Mouse (Mus musculus) neural tube, embryonic 11.5 days (tissue): ENCODE data around the gene Cyth1. TPM values are rescaled to one million over a fixed set of nuclear protein-coding genes. Genes with fewer than 3 reads are reported as not detected.

Experiments
- ATAC-seq: fragments of 200-750 bp; cut with Nextera tagmentation; 2 replicates; pipeline ENCODE4 v1.8.0; 2017; ENCODE audit warnings: moderate number of reproducible peaks, mild to moderate bottlenecking, moderate TSS enrichment, moderate library complexity; ENCODE audit not compliant: insufficient read depth, low FRiP score, low TSS enrichment
- DNase-seq: peaks from one replicate; pipeline ENCODE4 v3.0.0-alpha.2; 2015; ENCODE audit warnings: low spot score
- H3K27ac ChIP-seq: fragments of 300-500 bp; sonication (generic); 2 replicates; pipeline ENCODE4 v1.5.1; 2014; ENCODE audit warnings: low read depth, mild to moderate bottlenecking, low read length
- H3K27me3 ChIP-seq: fragments of 300-500 bp; sonication (generic); 2 replicates; pipeline ENCODE4 v1.6.1; 2014; ENCODE audit warnings: mild to moderate bottlenecking, low read length, mixed read lengths; ENCODE audit not compliant: control insufficient read depth, insufficient read depth
- H3K36me3 ChIP-seq: fragments of 300-500 bp; sonication (generic); 2 replicates; pipeline ENCODE4 v1.6.1; 2014; ENCODE audit warnings: mild to moderate bottlenecking, low read length, moderate library complexity, mixed read lengths; ENCODE audit not compliant: control insufficient read depth, insufficient read depth
- H3K4me1 ChIP-seq: fragments of 300-500 bp; sonication (generic); 2 replicates; pipeline ENCODE4 v1.6.1; 2014; ENCODE audit warnings: low read length, mixed read lengths; ENCODE audit not compliant: control insufficient read depth, insufficient read depth
- H3K4me2 ChIP-seq: fragments of 300-500 bp; sonication (generic); 2 replicates; pipeline ENCODE4 v1.6.1; 2014; ENCODE audit warnings: low read depth, mild to moderate bottlenecking, moderate library complexity
- H3K4me3 ChIP-seq: fragments of 300-500 bp; sonication (generic); 2 replicates; pipeline ENCODE4 v1.5.1; 2014; ENCODE audit warnings: low read depth, low read length
- H3K9ac ChIP-seq: fragments of 300-500 bp; sonication (generic); 2 replicates; pipeline ENCODE4 v1.6.1; 2014; ENCODE audit warnings: mild to moderate bottlenecking, low read length
- H3K9me3 ChIP-seq: fragments of 300-500 bp; sonication (generic); 2 replicates; pipeline ENCODE4 v1.6.1; 2016; ENCODE audit warnings: low read length; ENCODE audit not compliant: control insufficient read depth
- WGBS: fragments of 180-500 bp; shearing (Covaris S2); extraction: QIAGEN DNeasy Blood & Tissue Kit; methylation state at CpG from one replicate; pipeline ENCODE4 v1.1.7; 2014; 5-methylcytosine and 5-hydroxymethylcytosine counted together
- polyA plus RNA-seq: library from polyadenylated mRNA; unstranded; fragments of >200 nt; fragmentation: Nextera tagmentation; extraction: Ambion mirVana; gene quantifications from 2 replicates; pipeline ENCODE4 v1.2.1, GENCODE M21; 2014

Gene Cyth1
- polyA plus RNA-seq, 1 experiment from 2014 or later = 15.8 TPM

DNA sequence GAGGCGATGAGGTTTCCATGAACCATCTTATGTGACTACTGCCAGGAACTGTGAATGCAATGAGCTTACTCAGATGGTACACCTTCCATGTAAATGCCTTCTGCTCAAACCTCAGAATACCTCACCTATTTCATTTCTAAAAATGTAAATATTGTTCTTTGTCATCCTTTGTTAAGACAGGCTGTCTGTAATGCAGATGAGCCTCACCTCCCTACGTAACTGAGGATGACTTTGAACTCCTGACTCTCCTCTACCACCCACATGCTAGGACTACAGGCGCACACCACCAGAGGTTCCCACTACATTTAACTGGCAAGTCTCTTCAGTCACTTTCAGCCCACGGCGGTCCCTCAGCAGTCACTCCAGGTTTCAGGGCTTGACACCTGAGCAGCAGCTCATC is 25.5 kb downstream of the Cyth1 start:
- Histone ChIP-seq H3K4me3 (no peak overlapping the region), H3K4me1 (no peaks in the 10 kb centered on the region), H3K27ac (no peak overlapping the region), H3K9ac (no peak overlapping the region), H3K9me3 (no peaks in the 10 kb centered on the region), H3K4me2 (no peak overlapping the region), H3K27me3 (no peaks in the 10 kb centered on the region), H3K36me3 (no peaks in the 10 kb centered on the region)
- no peak for ATAC-seq
- 84% methylated on average over 5 of the region's 5 CpGs for WGBS
- no peak for DNase-seq

DNA sequence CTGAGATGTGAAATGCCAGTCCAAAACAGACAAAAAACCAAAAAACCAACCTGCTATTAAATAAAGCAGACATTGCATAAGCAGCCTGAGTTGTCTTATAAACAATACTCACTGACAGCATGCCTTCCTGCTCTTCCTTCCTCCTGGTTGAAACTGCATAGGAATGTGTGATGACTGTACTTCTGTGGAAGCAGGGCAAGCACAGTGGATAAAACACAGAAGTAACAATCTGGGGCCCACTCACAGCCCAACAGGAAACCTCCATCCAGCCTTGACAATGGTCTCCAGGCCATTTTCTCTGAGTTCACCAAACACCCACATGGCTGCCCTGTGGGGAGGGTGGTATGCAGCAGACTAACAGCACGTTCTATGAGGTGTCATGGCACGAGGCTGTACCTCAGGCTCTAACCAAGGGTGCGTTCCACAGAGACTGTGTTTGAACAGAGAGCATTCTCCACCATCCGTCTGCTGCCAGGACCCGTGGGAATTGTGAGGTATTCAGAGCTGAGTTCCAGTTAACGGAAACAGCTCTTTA is 26.0 kb downstream of the Cyth1 start:
- Histone ChIP-seq H3K9ac (no peak overlapping the region), H3K9me3 (no peaks in the 10 kb centered on the region), H3K4me3 (no peak overlapping the region), H3K27me3 (no peaks in the 10 kb centered on the region), H3K4me2 (no peak overlapping the region), H3K4me1 (no peaks in the 10 kb centered on the region), H3K27ac (no peak overlapping the region), H3K36me3 (no peaks in the 10 kb centered on the region)
- 71% methylated on average over 6 of the region's 6 CpGs for WGBS
- no peak for DNase-seq
- ATAC-seq = no peak

DNA sequence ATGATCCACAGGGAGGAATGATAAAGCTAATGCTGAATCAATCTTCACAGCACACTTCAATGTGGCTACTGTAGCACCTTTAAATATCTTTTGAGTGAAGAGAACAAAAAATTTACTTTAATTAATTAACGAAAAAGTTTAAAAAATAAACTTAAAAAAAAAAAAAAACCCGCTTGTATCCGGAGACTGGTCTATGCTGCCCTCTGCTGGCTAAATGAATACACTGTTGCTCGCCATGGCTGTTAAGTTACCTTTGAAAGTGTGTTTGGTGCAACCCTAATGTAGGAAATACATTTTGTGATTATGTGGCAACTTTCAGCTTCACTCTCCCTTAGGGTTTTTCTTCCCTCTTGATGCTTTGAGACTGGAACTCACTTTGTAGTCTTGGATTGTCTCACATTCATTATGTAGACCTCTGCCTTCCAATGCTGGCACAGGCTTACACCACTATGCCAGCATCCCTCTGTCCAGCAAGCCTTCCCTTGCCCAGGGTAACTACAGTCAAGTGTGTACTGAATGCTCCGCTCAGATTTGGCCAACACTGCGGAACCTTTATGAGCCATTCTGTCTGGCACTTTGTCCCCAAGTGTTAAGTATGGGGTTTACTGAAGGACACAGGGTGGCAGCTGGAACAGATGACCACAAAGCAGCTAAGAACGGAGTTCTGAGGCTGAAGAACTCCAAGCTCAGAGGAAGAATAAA is 27.7 kb downstream of the Cyth1 start:
- no peaks in the 10 kb centered on the region for H3K27me3 ChIP-seq
- no peaks in the 10 kb centered on the region for H3K9me3 ChIP-seq
- H3K4me2 ChIP-seq = no peak overlapping the region
- 24% methylated on average over 7 of the region's 7 CpGs for WGBS
- H3K4me1 ChIP-seq = no peaks in the 10 kb centered on the region
- H3K36me3 ChIP-seq = no peaks in the 10 kb centered on the region
- H3K9ac ChIP-seq = no peak overlapping the region
- DNase-seq (no peak), ATAC-seq (no peak)
- no peak overlapping the region for H3K4me3 ChIP-seq
- no peak overlapping the region for H3K27ac ChIP-seq

DNA sequence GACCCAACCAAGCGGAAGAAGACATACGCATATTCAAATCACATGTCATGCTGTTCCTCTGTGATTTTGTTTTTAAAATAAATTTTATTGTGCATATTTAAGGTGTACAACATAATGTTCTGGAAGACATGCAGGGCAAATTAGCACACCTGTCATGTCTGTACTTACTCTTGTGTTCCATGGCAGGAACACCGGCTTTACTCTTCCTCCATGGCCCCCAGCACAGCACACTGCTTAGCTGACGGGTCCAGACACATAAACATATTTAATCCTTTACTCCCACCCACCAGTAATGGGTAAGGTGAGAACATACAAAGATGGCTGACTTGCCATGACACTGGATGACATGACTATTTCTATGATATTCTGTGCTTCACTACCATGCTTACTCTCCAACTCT is 29.3 kb downstream of the Cyth1 start:
- no peak for DNase-seq
- no peaks in the 10 kb centered on the region for H3K4me1 ChIP-seq
- H3K4me3 ChIP-seq = no peak overlapping the region
- no peak overlapping the region for H3K4me2 ChIP-seq
- ATAC-seq = no peak
- H3K27me3 ChIP-seq = no peaks in the 10 kb centered on the region
- no peak overlapping the region for H3K9ac ChIP-seq
- no peaks in the 10 kb centered on the region for H3K36me3 ChIP-seq
- H3K27ac ChIP-seq = no peak overlapping the region
- H3K9me3 ChIP-seq = no peaks in the 10 kb centered on the region
- 93% methylated on average over 4 of the region's 4 CpGs for WGBS

DNA sequence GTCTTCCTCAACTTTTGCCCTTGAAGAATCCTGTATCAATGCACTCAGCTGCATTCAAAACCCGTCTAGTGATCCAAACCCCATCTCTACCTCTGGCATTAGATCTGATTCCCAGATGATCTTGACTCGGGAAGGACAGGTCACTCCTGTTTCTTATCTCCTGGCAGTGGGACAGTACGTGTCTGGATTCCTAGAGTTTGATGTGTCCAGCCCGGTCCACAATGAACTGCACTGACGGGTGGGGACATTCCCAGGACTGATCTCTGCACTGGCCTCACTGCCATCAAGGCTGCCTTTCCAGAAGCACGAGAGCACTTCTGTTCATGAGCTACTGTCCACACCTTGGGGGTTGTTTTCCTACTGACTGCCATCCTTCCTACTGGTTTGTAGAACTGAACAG is 31.9 kb downstream of the Cyth1 start:
- H3K36me3 ChIP-seq = no peaks in the 10 kb centered on the region
- H3K27ac ChIP-seq = no peak overlapping the region
- no peaks in the 10 kb centered on the region for H3K27me3 ChIP-seq
- no peak overlapping the region for H3K4me2 ChIP-seq
- H3K9me3 ChIP-seq = no peaks in the 10 kb centered on the region
- no peak overlapping the region for H3K4me3 ChIP-seq
- 82% methylated on average over 6 of the region's 6 CpGs for WGBS
- H3K4me1 ChIP-seq = peaks cover 6% of the 10 kb centered on the region
- no peak for ATAC-seq
- no peak overlapping the region for H3K9ac ChIP-seq
- no peak for DNase-seq

DNA sequence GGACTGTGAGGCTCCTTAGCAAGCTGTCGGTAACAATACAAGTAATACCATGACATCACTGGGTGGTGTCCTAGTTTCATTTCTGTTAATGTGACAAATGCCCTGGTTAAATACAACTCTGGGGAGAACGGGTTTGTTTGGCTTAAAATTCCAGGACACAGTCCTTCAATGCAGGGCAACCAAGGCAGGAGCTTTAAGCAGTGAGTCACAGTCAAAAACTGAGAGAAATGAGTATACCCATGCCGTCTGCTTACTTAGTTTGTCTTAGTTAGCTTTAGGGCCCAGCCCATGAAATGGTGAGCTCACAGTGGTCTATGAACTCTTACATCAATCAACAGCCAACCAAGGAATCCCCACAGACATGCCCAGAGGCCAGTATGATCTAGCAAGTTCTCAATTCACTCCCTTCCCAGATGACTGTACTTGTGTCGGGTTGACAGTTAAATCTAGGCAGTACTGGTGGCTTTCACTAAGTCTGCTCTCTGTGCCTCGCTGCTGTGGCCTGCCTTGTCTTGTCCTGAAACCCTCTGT is 32.4 kb downstream of the Cyth1 start:
- Histone ChIP-seq H3K36me3 (no peaks in the 10 kb centered on the region), H3K4me1 (peaks cover 8% of the 10 kb centered on the region), H3K27me3 (no peaks in the 10 kb centered on the region), H3K9me3 (no peaks in the 10 kb centered on the region), H3K4me3 (no peak overlapping the region), H3K4me2 (no peak overlapping the region), H3K27ac (no peak overlapping the region), H3K9ac (no peak overlapping the region)
- DNase-seq (no peak), ATAC-seq (no peak)
- WGBS = 81% methylated on average over 5 of the region's 5 CpGs

DNA sequence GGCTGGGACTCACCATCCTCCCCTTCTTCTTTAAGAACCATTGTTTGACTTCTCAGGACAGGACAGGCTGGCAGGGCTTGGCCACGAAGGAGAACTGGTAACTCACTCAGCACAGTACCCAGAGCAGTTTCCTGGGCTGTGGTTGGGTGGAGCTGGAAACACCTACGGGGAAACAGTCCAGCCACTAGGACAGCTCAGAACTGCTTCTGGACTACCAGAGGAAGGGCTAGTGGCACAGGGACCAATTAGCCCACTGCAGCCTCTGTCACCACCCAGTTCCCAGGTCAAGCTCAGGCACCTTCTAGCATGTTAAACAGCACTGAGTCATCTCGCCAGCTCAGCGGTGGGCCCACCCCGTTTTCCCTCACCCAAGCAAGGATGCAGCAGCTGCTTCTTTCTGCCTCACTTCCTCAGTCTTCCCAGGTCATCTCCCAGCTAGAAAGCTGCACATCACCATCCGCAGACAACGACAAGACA is 35.7 kb downstream of the Cyth1 start:
- Histone ChIP-seq H3K4me1 (peaks cover 24% of the 10 kb centered on the region), H3K36me3 (no peaks in the 10 kb centered on the region), H3K27me3 (no peaks in the 10 kb centered on the region), H3K4me3 (no peak overlapping the region), H3K27ac (no peak overlapping the region), H3K9ac (no peak overlapping the region), H3K4me2 (no peak overlapping the region), H3K9me3 (no peaks in the 10 kb centered on the region)
- 69% methylated on average over 7 of the region's 7 CpGs for WGBS
- DNase-seq (no peak), ATAC-seq (no peak)

DNA sequence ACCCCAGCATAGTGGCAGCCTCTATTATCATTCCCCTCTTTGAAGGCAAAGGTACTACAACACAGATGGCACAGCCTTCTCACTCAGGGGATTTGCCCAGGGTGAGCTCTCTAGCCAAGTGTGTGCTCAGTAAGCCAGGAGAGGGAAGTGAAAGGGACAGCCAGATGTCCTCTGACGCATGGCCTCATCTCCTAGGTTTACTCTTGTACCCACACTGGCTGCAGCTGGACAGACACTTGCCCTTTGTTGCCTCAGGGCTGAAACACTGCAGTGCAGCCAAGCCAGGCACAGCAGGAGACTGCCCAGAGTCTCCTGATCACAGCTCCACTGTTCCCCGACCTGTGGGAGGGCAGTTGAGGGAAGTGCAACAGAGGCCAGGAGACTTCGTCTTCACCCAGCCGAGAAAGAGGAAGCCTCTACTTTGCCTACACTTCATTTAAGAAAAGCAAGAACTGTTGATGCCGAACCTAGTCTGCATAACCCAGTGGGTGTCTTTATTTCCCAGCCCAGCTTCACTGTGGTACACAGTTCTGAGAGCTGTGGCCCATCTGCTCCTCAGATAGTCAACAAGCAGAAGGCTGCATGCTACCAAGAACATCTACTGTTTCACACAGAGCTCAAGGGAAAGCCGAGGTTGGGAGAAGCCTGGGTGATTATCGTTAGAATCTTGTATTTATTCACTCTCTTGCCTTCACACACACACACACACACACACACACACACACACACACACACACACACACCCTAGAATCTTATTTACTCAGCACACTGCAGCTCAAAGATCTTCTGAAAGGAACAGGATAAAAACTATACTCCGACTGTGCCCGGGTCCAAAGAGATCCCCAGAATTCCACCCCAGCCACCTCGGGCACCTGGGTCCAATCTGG is 36.4 kb downstream of the Cyth1 start:
- peaks cover 27% of the 10 kb centered on the region for H3K4me1 ChIP-seq
- no peak overlapping the region for H3K9ac ChIP-seq
- WGBS = 45% methylated on average over 10 of the region's 10 CpGs
- H3K4me2 ChIP-seq = no peak overlapping the region
- no peak overlapping the region for H3K27ac ChIP-seq
- H3K27me3 ChIP-seq = no peaks in the 10 kb centered on the region
- no peaks in the 10 kb centered on the region for H3K9me3 ChIP-seq
- H3K4me3 ChIP-seq = no peak overlapping the region
- no peaks in the 10 kb centered on the region for H3K36me3 ChIP-seq
- DNase-seq = no peak
- ATAC-seq = no peak
